Mouse (Mus musculus) liver, embryonic 11.5 days (tissue): Measurements from ENCODE around the gene H2-Aa. TPM values are rescaled to one million over a fixed set of nuclear protein-coding genes. Genes with fewer than 3 reads are reported as not detected.

Source experiments
- ATAC-seq: fragments of 200-750 bp; cut with Nextera tagmentation; replicated peaks from 2 replicates; pipeline ENCODE4 v1.8.0; 2017; ENCODE audit warnings: moderate number of reproducible peaks, mild to moderate bottlenecking, moderate TSS enrichment, moderate library complexity; ENCODE audit not compliant: low FRiP score
- DNase-seq: peaks from one replicate; pipeline ENCODE4 v3.0.0-alpha.2; 2017; ENCODE audit warnings: low spot score
- H3K27ac ChIP-seq: fragments of 300-500 bp; sonication (generic); 2 replicates; pipeline ENCODE4 v1.5.1; 2014; ENCODE audit warnings: mild to moderate bottlenecking, low read depth, low read length, control low read depth
- H3K27me3 ChIP-seq: fragments of 300-500 bp; sonication (generic); replicated peaks from 2 replicates; pipeline ENCODE4 v1.6.1; 2014; ENCODE audit warnings: low read length, mixed read lengths; ENCODE audit not compliant: control insufficient read depth, insufficient read depth
- H3K36me3 ChIP-seq: fragments of 300-500 bp; sonication (generic); 2 replicates; pipeline ENCODE4 v1.6.1; 2014; ENCODE audit warnings: mild to moderate bottlenecking, low read length, moderate library complexity, mixed read lengths; ENCODE audit not compliant: control insufficient read depth, insufficient read depth
- H3K4me1 ChIP-seq: fragments of 300-500 bp; sonication (generic); replicated peaks from 2 replicates; pipeline ENCODE4 v1.6.1; 2014; ENCODE audit warnings: low read length, mixed read lengths; ENCODE audit not compliant: control insufficient read depth, insufficient read depth
- H3K4me2 ChIP-seq: fragments of 300-500 bp; sonication (generic); 2 replicates; pipeline ENCODE4 v1.6.1; 2014; ENCODE audit warnings: mild to moderate bottlenecking, control low read depth, moderate library complexity
- H3K4me3 ChIP-seq: fragments of 300-500 bp; sonication (generic); 2 replicates; pipeline ENCODE4 v1.5.1; 2014; ENCODE audit warnings: low read depth, low read length, control low read depth
- H3K9ac ChIP-seq: fragments of 300-500 bp; sonication (generic); 2 replicates; pipeline ENCODE4 v1.6.1; 2014; ENCODE audit warnings: low read depth, low read length, control low read depth
- H3K9me3 ChIP-seq: fragments of 300-500 bp; sonication (generic); 2 replicates; pipeline ENCODE4 v1.6.1; 2016; ENCODE audit warnings: low read length, inconsistent platforms, mixed read lengths; ENCODE audit not compliant: control insufficient read depth
- WGBS: fragments of 180-500 bp; shearing (Covaris S2); extraction: QIAGEN DNeasy Blood & Tissue Kit; methylation state at CpG from one replicate; pipeline ENCODE4 v1.1.7; 2014; 5-methylcytosine and 5-hydroxymethylcytosine counted together
- polyA plus RNA-seq: library from polyadenylated mRNA; unstranded; fragments of >200 nt; fragmentation: Nextera tagmentation; extraction: Ambion mirVana; gene quantifications from 2 replicates; pipeline ENCODE4 v1.2.1, GENCODE M21; 2014

H2-Aa gene
- polyA plus RNA-seq, 1 experiment from 2014 or later: not detected

- H3K4me2 ChIP-seq: no peak overlapping the region
- no peaks in the 10 kb centered on the region for H3K36me3 ChIP-seq
- H3K9me3 ChIP-seq: no peaks in the 10 kb centered on the region
- DNase-seq: no peak
- no peaks in the 10 kb centered on the region for H3K27me3 ChIP-seq
- no peaks in the 10 kb centered on the region for H3K4me1 ChIP-seq
- no peak for ATAC-seq
- no peak overlapping the region for H3K27ac ChIP-seq
- H3K4me3 ChIP-seq: no peak overlapping the region
- no peak overlapping the region for H3K9ac ChIP-seq
- WGBS: 80% methylated on average over 3 of the region's 3 CpGs
Observed at GRCm38 (mm10) chr17:34237741-34238140, 49.9 kb downstream of the H2-Aa start.

GRCm38 (mm10) chr17:34236691-34237090 is 50.9 kb downstream of the H2-Aa start:
- Histone ChIP-seq H3K36me3 (no peaks in the 10 kb centered on the region), H3K27ac (no peak overlapping the region), H3K9me3 (no peaks in the 10 kb centered on the region), H3K4me1 (no peaks in the 10 kb centered on the region), H3K27me3 (no peaks in the 10 kb centered on the region), H3K9ac (no peak overlapping the region), H3K4me3 (no peak overlapping the region), H3K4me2 (no peak overlapping the region)
- DNase-seq (no peak), ATAC-seq (no peak)
- 73% methylated on average over 5 of the region's 5 CpGs for WGBS

GRCm38 (mm10) chr17:34234926-34235325 is 52.7 kb downstream of the H2-Aa start:
- Histone ChIP-seq H3K4me3 (no peak overlapping the region), H3K4me2 (no peak overlapping the region), H3K4me1 (no peaks in the 10 kb centered on the region), H3K9me3 (no peaks in the 10 kb centered on the region), H3K27me3 (no peaks in the 10 kb centered on the region), H3K36me3 (no peaks in the 10 kb centered on the region), H3K27ac (no peak overlapping the region), H3K9ac (no peak overlapping the region)
- DNase-seq (peak; percentile 48), ATAC-seq (no peak)
- WGBS: 44% methylated on average over 9 of the region's 9 CpGs

Other genes starting within 250 kb of the H2-Aa start
- 0.61 and 0.67 TPM in 2 replicates for gene Col11a2, start 248.4 kb downstream of the H2-Aa start, polyA plus RNA-seq
- 0.26 and 0.56 TPM in 2 replicates for gene H2-Oa, start 195.5 kb downstream of the H2-Aa start, polyA plus RNA-seq
- 5.6 and 5.9 TPM in 2 replicates for gene H2-DMa, start 168.3 kb downstream of the H2-Aa start, polyA plus RNA-seq
- 86.1 and 90.8 TPM in 2 replicates for gene Brd2, start 165.2 kb downstream of the H2-Aa start, polyA plus RNA-seq
- 0.32 and 0.34 TPM in 2 replicates for gene H2-DMb2, start 144.5 kb downstream of the H2-Aa start, polyA plus RNA-seq
- 0.19 and 0.43 TPM in 2 replicates for gene H2-DMb1, start 134.8 kb downstream of the H2-Aa start, polyA plus RNA-seq
- gene Tap1, start 100.3 kb downstream of the H2-Aa start, polyA plus RNA-seq: 1.5 and 1.8 TPM in 2 replicates
- 2.3 and 4.0 TPM in 2 replicates for gene Psmb9, start 100.1 kb downstream of the H2-Aa start, polyA plus RNA-seq
- gene Psmb8, start 90.1 kb downstream of the H2-Aa start, polyA plus RNA-seq: 8.4 and 10.3 TPM in 2 replicates
- gene Tap2, start 84.3 kb downstream of the H2-Aa start, polyA plus RNA-seq: 6.6 and 7.4 TPM in 2 replicates
- gene H2-Ob, start 48.9 kb downstream of the H2-Aa start, polyA plus RNA-seq: not detected in 2 replicates
- 3.9 and 4.1 TPM in 2 replicates for gene H2-Ab1, start 30.1 kb downstream of the H2-Aa start, polyA plus RNA-seq
- gene H2-Eb1, start 18.0 kb upstream of the H2-Aa start, polyA plus RNA-seq: 0.23 and 0.63 TPM in 2 replicates
- gene H2-Eb2, start 37.8 kb upstream of the H2-Aa start, polyA plus RNA-seq: not detected in 2 replicates
- not detected in 2 replicates for gene Btnl2, start 67.0 kb upstream of the H2-Aa start, polyA plus RNA-seq
- not detected in 2 replicates for gene Btnl1, start 89.3 kb upstream of the H2-Aa start, polyA plus RNA-seq
- gene BC051142, start 111.0 kb upstream of the H2-Aa start, polyA plus RNA-seq: 0.41 TPM in 1 of 2 replicates, not detected in the other
- gene Btnl4, start 189.5 kb upstream of the H2-Aa start, polyA plus RNA-seq: not detected in 2 replicates
- not detected in 2 replicates for gene Btnl6, start 229.5 kb upstream of the H2-Aa start, polyA plus RNA-seq